Mouse (Mus musculus): ENCODE data around the gene Adgrg1. TPM values are rescaled to one million over a fixed set of nuclear protein-coding genes. Genes with fewer than 3 reads are reported as not detected.

The Adgrg1 gene
- polyA plus RNA-seq, 1 experiment from 2014 or later: 44.8 TPM

DNA sequence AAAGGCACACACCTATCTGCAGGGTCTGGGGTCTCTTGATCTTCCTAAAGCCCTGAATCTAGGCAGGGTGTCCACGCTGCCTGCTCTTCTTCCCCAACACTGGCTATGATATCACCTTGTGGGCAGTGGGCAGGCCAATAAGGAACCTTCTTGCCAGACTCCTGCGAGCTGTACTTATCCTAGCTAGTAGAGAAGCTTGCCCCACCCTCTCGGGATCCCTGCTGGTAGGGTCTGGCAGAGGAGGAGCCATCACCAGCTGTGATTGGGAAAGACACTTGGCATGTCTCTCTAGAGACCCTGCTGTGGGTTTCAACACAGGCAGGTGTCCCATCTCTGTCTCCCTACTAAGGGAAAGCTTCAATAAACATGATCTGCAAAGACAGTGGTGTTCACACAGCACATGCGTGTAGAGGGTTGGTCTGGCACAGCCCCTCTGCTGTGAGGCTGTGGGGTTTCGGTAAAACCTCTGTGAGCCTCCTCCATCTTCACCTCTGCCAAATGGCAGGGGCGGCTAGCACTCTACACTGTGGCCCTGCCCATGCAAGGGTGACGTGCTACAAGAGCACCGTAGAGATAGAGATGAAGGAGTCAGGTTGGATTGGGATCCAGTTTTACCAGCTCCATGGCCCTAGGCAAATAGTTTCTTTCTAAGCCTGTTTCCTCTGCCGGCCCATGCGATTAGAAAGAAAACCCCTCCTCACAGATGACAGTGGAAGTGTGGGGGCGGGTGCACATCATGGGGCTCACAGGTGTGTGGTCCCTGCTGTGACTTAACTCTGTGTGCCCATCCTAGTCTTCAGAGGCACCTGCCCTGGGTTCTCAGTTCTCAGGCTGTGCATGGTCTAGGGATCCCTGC lies 16.3 kb downstream of the Adgrg1 start:
- Histone ChIP-seq H3K4me3 (replicated peaks) (no peak overlapping the region), H3K9me3 (replicated peaks) (no peaks in the 10 kb centered on the region), H3K27ac (peak overlapping the region; percentile 2; the same call in 1 of the 2 replicates), H3K4me1 (peaks cover 81% of the 10 kb centered on the region), H3K36me3 (no peaks in the 10 kb centered on the region), H3K9ac (no peak overlapping the region), H3K27me3 (no peaks in the 10 kb centered on the region), H3K4me2 (no peak overlapping the region)
- 63% methylated on average over 11 of the region's 11 CpGs for WGBS
- no peak for ATAC-seq (replicated peaks; ENCODE audit: low FRiP score)

DNA sequence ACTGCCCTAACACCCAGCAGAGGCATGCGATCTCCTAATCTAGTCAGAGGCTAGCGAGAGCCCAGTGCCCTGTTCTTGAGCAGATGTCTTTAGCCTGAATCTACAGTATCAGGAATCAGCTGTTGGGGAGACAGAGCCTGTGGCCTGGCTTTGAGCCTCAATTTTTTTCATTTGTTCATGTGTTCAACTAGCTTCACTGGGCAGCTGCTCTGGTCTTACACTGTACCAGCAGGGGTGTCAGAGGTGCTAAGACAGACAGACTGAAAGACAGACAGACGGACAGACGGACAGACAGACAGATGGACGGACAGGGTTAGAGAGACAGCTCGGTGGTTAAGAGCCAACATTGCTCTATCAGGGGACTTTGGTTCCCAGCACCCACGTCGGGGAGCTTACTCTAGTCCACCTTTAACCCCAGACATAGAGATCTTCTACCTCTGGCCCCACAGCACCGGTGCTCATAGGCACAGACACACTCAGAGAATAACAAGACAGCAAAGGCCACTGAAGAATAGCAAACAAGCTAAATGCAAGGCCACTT lies 17.0 kb downstream of the Adgrg1 start:
- Histone ChIP-seq H3K27me3 (no peaks in the 10 kb centered on the region), H3K4me3 (replicated peaks) (no peak overlapping the region), H3K9ac (no peak overlapping the region), H3K4me1 (peaks cover 81% of the 10 kb centered on the region), H3K4me2 (no peak overlapping the region), H3K9me3 (replicated peaks) (no peaks in the 10 kb centered on the region), H3K36me3 (no peaks in the 10 kb centered on the region), H3K27ac (no peak overlapping the region)
- ATAC-seq (replicated peaks; ENCODE audit: low FRiP score): no peak
- WGBS: 81% methylated on average over 9 of the region's 9 CpGs

DNA sequence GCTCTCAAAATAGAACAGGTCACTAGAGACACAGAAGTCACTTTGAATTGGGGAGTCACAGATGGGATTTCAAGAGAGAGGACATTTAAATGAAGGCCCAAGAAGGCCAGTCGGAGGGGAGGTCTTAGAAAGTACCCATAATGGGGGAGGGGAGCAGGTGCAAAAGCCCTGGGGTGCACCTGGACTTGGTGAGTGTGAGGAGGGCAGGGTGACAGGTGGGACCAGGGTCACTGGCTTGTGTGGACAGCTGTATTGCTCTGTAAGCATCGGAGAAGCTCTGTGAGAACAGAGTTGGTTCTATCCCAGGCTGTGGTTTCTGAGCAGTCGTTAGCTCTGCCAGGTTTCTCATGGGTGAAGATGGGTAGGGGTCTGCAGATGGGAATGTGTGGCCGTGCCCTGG lies 17.5 kb downstream of the Adgrg1 start:
- 84% methylated on average over 4 of the region's 4 CpGs for WGBS
- Histone ChIP-seq H3K4me1 (peaks cover 81% of the 10 kb centered on the region), H3K27ac (peak overlapping the region; percentile 49; the same call in 1 of the 2 replicates), H3K9ac (no peak overlapping the region), H3K9me3 (replicated peaks) (no peaks in the 10 kb centered on the region), H3K27me3 (no peaks in the 10 kb centered on the region), H3K36me3 (no peaks in the 10 kb centered on the region), H3K4me2 (no peak overlapping the region), H3K4me3 (replicated peaks) (no peak overlapping the region)
- no peak for ATAC-seq (replicated peaks; ENCODE audit: low FRiP score)

DNA sequence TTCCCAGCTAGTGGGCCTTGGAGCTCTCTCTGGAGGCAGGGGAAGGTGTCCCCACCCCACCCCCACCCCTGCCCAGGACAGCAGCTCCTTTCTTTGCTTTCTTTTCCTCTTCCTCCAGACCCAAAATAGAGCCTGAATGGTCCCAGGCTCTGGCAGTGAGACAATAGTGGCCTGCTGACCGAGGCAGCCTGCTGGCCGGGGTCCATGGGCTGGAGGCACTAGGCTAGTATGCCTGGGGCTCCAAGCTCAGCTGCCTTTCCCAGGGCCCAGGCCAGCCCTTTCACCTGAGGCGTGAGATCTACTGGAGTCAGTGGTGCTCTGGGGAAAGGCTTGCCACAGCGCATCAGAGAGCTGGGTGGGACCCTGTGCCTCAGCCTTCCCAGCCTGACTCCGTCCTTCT lies 18.0 kb downstream of the Adgrg1 start:
- no peak overlapping the region for H3K4me2 ChIP-seq
- no peak for ATAC-seq (replicated peaks; ENCODE audit: low FRiP score)
- no peaks in the 10 kb centered on the region for H3K27me3 ChIP-seq
- peak overlapping the region; percentile 56 for H3K27ac ChIP-seq
- H3K9ac ChIP-seq: no peak overlapping the region
- peaks cover 79% of the 10 kb centered on the region for H3K4me1 ChIP-seq
- H3K4me3 ChIP-seq (replicated peaks): no peak overlapping the region
- H3K9me3 ChIP-seq (replicated peaks): no peaks in the 10 kb centered on the region
- no peaks in the 10 kb centered on the region for H3K36me3 ChIP-seq
- 65% methylated on average over 5 of the region's 5 CpGs for WGBS

DNA sequence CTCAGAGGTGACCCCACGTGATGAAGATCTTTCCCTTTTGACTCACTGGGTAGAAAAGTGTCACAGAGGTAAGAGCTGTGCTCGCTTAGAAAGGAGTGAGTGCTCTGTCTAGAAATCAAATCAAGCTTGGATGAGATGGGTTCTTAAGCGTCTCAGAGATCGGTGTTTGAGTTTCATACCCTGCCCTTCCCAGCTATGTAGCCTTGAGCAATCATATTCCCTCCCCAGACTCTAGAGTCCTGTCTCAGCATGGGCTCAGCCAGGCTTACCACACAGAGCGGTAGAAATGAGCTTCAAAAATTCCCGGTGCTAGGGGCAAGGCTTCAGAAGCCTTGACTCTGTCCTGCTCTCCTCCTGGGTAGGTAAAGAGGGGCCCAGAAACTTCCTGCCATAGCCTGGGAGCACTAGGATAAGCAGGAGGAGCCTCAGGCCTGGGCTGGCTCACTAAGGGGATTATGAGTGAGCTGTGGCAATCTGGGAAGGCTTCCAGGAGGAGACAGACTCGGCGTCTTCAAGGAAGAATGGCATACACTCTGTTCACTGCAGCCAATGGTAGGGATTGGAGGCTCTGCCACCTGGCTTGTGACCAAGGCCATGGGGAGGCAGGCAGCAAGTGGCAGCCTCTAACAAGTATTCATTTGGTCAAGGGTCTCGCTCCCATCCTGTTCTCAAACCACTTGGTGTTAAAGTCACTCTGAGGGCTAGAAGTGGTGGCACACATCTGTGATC lies 18.6 kb downstream of the Adgrg1 start:
- H3K9ac ChIP-seq: no peak overlapping the region
- no peaks in the 10 kb centered on the region for H3K9me3 ChIP-seq (replicated peaks)
- H3K27ac ChIP-seq: peak overlapping the region; percentile 56
- H3K4me2 ChIP-seq: no peak overlapping the region
- ATAC-seq (replicated peaks; ENCODE audit: low FRiP score): no peak
- no peak overlapping the region for H3K4me3 ChIP-seq (replicated peaks)
- H3K27me3 ChIP-seq: no peaks in the 10 kb centered on the region
- H3K36me3 ChIP-seq: no peaks in the 10 kb centered on the region
- H3K4me1 ChIP-seq: peaks cover 81% of the 10 kb centered on the region
- WGBS: 76% methylated on average over 9 of the region's 9 CpGs

DNA sequence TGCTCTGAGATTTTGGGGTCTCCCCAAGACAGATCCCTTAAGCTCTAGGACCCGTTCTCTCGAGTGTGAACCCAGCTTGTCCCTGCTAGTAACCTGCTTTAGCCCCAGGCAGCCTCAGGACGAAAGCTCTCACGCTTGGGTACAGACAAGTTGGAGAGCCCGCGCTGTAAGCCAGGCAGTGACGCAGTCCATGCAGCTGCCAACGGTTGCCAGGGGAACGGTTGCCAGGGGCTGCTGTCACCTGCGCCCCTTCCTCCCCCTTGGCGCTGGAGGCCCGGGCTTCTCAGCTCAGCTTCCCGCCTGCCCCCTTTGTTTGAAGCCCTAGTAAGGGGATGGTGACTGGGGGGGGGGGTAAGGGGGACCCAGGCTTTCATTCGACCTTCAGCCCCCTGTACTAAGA lies 19.5 kb downstream of the Adgrg1 start:
- H3K9ac ChIP-seq: no peak overlapping the region
- H3K27ac ChIP-seq: 0 out of 2 replicates have a peak overlapping the region, but pooled peaks have one; percentile 56
- H3K4me1 ChIP-seq: peaks cover 78% of the 10 kb centered on the region
- no peak overlapping the region for H3K4me3 ChIP-seq (replicated peaks)
- WGBS: 5% methylated on average over 14 of the region's 14 CpGs
- H3K36me3 ChIP-seq: no peaks in the 10 kb centered on the region
- ATAC-seq (replicated peaks; ENCODE audit: low FRiP score): peak; percentile 82
- H3K27me3 ChIP-seq: no peaks in the 10 kb centered on the region
- peak overlapping the region; percentile 1; the same call in 1 of the 2 replicates for H3K4me2 ChIP-seq
- H3K9me3 ChIP-seq (replicated peaks): no peaks in the 10 kb centered on the region

DNA sequence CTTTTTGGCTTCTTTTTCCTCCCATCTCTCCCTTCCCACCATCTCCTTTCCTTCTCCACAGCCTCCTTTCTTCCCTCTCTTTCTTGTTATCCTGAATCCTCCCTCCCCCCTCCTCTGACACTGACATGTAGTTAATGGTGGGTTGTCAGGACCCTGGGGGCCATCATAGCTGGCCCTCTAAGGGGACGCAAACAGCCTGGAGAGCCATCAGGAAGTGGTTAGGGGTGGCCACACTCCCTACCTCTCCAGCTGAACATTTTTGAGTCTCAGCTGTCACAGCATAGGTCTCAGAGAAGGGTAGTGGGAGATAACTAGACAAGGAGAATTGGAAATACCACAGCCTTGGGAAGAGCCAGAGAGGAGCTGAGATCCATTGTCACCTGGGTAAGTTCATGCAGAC lies 20.0 kb downstream of the Adgrg1 start:
- Histone ChIP-seq H3K4me2 (no peak overlapping the region; the same call in 1 of the 2 replicates), H3K4me1 (peaks cover 77% of the 10 kb centered on the region)
- WGBS: 28% methylated on average over 1 of the region's 1 CpGs

DNA sequence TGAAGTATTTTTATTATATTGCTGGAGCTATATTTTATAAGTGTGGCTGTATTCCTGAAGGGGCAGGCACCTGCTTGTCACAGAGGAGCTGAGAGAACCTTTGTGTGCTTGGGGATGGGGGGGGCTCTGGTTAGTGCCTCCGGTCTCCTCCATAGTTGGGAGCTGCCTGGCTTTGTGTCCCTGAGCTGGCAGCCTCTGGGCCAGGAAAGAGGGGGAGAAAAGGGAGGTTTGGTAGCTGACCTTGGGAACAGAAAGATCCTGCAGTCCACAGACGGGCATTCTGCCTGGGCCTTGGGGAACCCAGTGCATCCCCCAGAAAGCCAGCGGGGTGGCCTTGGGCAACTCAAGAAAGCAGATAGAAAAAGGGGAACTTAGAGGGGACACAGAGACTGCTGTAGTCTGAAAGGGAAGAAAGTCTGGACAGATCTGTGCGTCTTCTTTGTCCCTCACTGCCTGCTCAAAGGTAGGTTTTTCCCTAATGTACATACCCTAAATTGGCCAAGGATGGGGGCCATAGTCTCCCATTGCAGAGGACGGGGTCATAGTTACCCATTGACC lies 20.9 kb downstream of the Adgrg1 start:
- no peaks in the 10 kb centered on the region for H3K36me3 ChIP-seq
- no peak overlapping the region for H3K4me2 ChIP-seq
- no peak overlapping the region for H3K4me3 ChIP-seq (replicated peaks)
- no peak for ATAC-seq (replicated peaks; ENCODE audit: low FRiP score)
- no peak overlapping the region for H3K9ac ChIP-seq
- no peak overlapping the region for H3K27ac ChIP-seq
- WGBS: 79% methylated on average over 5 of the region's 5 CpGs
- H3K9me3 ChIP-seq (replicated peaks): no peaks in the 10 kb centered on the region
- no peaks in the 10 kb centered on the region for H3K27me3 ChIP-seq
- H3K4me1 ChIP-seq: peaks cover 79% of the 10 kb centered on the region

More for the DNA sequence above, 20.0 kb downstream of the Adgrg1 start:
- Histone ChIP-seq H3K9ac (no peak overlapping the region), H3K27ac (0 out of 2 replicates have a peak overlapping the region, but pooled peaks have one; percentile 22), H3K4me3 (replicated peaks) (no peak overlapping the region), H3K27me3 (no peaks in the 10 kb centered on the region), H3K36me3 (no peaks in the 10 kb centered on the region), H3K9me3 (replicated peaks) (no peaks in the 10 kb centered on the region)
- ATAC-seq (replicated peaks; ENCODE audit: low FRiP score): no peak

DNA sequence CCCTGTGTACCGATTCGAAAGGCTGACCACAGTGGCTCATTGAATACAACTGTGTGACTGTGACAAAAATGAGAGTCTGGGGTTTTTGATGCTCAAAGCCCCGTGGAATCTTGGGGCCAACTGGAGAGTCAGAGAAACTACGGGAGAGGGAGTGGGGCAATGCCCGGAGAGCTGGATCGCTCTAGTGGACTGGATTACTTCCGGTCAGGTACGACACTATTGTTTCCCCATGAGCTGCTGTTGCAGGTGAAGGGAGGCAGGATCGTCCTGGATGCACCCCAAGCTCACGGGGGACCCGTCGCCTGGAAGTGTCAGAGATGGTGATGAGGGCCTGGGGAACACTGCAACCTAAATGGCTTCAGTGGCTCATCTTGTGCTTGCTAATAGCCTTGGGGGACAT lies 21.5 kb downstream of the Adgrg1 start:
- no peak overlapping the region for H3K4me2 ChIP-seq
- H3K9ac ChIP-seq: no peak overlapping the region
- H3K27me3 ChIP-seq: no peaks in the 10 kb centered on the region
- H3K9me3 ChIP-seq (replicated peaks): no peaks in the 10 kb centered on the region
- WGBS: 78% methylated on average over 12 of the region's 12 CpGs
- no peak overlapping the region for H3K27ac ChIP-seq
- no peak for ATAC-seq (replicated peaks; ENCODE audit: low FRiP score)
- H3K4me1 ChIP-seq: peaks cover 79% of the 10 kb centered on the region
- no peak overlapping the region for H3K4me3 ChIP-seq (replicated peaks)
- no peaks in the 10 kb centered on the region for H3K36me3 ChIP-seq

DNA sequence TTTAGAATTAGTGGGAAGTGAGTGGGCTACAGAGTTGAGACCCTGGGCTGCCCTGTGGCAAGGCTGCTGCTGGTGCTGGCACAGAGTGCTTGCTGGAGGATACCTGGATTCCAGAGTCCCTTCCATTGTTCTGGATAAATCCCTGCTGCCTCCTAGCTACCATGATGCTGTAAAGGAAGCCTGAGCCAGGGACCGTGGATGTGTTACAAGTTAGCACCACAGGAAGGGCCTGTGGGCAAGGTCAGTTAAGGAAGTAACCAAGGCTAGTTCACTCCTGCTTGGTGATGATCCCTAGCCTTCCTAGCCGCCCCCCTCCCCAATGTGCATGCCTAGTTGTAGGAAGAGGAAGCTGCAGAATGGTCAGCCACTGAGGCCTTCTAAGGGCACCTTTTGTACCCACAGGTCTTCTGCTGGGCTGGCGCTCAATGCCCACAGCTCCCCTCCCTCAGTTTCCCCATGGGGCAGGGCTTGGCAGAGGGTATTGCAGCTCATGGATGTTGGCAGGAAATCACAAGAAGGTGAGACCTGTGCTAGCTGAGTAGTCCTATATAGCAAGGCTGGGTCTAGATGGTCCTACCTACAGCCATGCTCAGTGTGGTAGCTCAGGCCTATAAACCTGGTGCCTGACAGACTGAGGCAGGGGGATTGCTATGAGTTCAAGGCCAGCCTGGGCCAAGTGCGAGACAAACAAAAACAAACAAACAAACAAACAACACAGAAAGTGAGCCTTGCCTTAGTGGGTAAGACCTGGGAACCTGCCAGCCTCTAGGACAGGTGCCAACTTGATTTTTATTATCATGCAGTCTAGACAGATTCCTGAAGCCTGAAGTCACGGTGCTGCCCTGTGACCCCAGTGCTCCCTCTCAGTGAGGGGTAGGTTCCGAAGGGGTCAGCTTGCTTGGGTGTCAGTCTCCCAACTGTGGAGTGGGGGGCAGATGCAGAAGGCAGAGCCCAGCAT lies 22.6 kb downstream of the Adgrg1 start:
- WGBS: 59% methylated on average over 6 of the region's 6 CpGs
- H3K4me3 ChIP-seq (replicated peaks): no peak overlapping the region
- H3K4me2 ChIP-seq: no peak overlapping the region
- no peaks in the 10 kb centered on the region for H3K27me3 ChIP-seq
- no peaks in the 10 kb centered on the region for H3K36me3 ChIP-seq
- no peak overlapping the region for H3K9ac ChIP-seq
- ATAC-seq (replicated peaks; ENCODE audit: low FRiP score): no peak
- no peaks in the 10 kb centered on the region for H3K9me3 ChIP-seq (replicated peaks)
- 0 out of 2 replicates have a peak overlapping the region, but pooled peaks have one; percentile 74 for H3K27ac ChIP-seq
- peaks cover 78% of the 10 kb centered on the region for H3K4me1 ChIP-seq

DNA sequence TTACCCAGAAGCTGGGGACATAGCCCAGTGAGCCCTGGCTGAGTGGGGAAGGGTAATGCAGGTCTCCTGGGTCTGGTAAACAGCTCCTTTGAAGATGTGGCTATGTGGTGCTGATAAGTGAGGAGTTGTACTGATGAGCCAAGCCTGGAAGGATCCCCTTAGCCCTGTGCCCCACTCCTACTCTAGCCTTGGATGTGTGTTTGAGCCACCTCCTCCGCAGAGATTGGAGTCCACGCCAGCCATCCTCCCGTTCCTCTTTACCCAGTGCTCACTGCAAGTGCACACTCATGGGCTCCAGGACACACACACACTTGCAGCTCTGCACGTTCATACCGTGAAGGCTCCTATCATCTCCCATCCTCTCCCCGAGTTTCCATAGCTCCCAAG lies 23.3 kb downstream of the Adgrg1 start:
- ATAC-seq (replicated peaks; ENCODE audit: low FRiP score): no peak
- 0 out of 2 replicates have a peak overlapping the region, but pooled peaks have one; percentile 74 for H3K27ac ChIP-seq

More for the DNA sequence above, 23.3 kb downstream of the Adgrg1 start:
- 74% methylated on average over 6 of the region's 6 CpGs for WGBS
- Histone ChIP-seq H3K9me3 (replicated peaks) (no peaks in the 10 kb centered on the region), H3K36me3 (no peaks in the 10 kb centered on the region), H3K4me2 (no peak overlapping the region), H3K4me3 (replicated peaks) (no peak overlapping the region), H3K9ac (no peak overlapping the region), H3K4me1 (peaks cover 75% of the 10 kb centered on the region), H3K27me3 (no peaks in the 10 kb centered on the region)

All from kidney, embryonic 15.5 days (tissue).